Mouse (Mus musculus): ENCODE measurements around the gene Slc2a4.
A peak's percentile ranks its signal among the peaks of the same experiment; 100 is the strongest.
"Not testable (repeated sequence)": the region's sequence is repeated elsewhere in the genome, so short reads cannot be mapped to it uniquely, and the experiment has no call there.

Gene Slc2a4

DNA sequence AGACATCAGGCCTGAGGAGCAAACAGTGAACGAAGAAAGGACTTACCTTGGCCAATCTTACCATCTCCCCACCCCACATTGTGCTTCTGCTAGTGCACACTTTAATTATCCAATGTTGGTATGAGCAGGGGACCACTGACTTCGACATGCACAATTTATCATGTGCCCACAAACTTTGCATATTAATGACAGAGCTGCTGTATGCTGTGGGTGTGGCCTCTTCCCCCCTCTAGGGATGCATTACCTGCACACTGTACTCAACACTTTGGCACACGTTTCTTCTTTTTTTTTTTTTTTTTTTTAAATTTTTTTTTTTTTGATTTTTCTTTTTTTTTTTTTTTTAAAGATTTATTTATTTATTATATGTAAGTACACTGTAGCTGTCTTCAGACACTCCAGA, 22.8 kb upstream of the Slc2a4 start:
- DNase-seq (ENCODE audit: low spot score): no peak

DNA sequence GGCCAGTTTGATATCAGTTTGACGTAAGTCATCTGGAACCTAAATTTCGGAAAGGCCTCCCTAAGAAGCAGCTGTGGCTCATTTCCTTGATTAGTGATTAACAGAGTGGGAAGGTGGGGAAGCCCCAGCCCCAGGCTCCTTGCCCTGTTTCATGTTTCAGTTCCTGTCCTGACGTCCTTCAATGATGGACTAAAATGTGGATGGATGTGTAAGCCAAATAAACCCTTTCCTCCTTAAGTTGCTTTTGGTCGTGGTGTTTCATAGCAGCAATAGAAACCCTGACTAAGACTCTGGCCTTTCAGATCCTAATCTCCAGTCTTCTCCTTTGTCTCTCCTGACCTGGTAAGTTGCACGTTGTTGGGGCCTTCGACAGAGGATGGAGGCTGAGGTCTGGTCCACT, 22.2 kb upstream of the Slc2a4 start:
- no peak for DNase-seq (ENCODE audit: low spot score)

DNA sequence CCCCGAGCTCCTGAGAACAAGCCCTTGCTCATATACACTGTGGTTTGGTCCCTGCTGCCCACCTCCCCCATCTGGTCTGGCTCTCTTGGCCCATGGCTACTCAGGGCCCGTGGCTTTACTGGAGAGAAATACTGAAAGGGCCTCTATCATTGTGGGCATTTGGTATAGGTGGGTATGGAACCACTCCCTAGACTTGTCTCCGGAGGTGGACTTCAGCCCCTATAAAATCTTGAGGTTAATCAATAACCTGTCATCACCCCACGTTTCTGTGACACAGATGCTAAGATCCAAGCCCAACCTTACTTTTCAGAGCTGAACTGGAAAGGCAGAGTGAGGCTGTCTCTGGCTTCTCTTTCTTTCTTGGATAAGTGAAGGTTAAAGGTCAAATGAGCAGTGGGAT, 20.8 kb upstream of the Slc2a4 start:
- no peak for DNase-seq (ENCODE audit: low spot score)

DNA sequence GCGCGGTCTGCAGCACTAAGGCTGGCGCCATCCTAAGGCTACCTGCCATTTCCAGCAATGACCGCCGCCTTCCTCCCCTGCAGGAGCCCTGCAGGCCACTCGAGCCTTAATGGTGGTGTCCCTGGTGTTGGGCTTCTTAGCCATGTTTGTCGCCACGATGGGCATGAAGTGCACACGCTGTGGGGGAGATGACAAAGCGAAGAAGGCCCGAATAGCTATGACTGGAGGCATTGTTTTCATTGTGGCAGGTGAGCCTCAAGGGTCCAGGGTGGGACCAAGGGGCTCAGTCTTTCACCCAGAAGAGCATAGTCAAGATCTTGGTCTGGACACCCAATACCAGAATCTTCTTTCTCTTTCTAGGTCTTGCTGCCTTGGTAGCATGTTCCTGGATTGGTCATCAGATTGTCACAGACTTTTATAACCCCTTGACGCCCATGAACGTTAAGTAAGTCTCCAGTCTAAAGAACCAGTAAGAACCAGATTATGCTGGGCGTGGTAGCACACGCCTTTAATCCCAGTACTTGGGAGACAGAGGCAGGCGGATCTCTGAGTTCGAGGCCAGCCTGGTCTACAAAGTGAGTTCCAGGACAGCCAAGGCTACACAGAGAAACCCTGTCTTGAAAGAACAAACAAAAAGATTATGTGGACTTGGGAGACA, 19.0 kb upstream of the Slc2a4 start:
- DNase-seq (ENCODE audit: low spot score): no peak

DNA sequence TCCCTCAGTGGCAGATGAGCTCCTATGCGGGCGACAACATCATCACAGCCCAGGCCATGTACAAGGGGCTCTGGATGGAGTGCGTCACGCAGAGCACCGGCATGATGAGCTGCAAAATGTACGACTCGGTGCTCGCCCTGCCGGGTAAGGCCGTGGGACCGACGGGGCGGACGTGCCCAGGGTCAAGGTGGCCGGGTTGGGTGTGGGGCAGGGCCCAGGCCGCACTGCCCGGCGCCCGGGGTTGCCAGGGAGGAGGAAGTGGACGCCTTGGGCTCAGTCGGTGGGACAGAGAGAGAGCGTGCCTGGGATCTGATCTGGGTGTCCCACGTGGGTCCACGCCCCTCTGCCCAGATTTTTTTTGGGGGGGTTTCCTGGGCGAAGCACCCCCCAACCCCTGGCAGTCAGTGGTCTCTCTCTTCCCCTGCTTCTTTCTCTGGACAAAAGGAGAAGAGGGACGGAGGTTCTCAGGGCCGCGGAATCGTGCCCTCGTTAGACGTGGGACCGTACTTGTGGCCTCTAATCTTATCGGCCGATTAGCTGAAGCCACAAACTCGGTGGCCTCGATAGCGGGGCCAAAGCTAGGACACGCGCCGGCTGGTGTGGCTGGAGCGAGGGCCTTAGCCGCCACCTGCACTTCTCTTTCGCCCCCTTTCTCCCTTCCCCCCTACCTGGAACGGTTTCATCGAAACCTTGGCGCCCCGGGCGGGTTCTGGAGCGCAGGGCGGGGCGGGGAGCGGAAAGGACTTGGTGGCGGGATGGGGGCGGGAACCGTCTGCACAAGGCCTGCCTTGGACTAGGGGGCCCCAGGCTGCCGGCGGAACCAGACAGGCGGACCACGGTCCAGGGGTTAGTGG, 18.2 kb upstream of the Slc2a4 start:
- peak; percentile 30 for DNase-seq (ENCODE audit: low spot score)

DNA sequence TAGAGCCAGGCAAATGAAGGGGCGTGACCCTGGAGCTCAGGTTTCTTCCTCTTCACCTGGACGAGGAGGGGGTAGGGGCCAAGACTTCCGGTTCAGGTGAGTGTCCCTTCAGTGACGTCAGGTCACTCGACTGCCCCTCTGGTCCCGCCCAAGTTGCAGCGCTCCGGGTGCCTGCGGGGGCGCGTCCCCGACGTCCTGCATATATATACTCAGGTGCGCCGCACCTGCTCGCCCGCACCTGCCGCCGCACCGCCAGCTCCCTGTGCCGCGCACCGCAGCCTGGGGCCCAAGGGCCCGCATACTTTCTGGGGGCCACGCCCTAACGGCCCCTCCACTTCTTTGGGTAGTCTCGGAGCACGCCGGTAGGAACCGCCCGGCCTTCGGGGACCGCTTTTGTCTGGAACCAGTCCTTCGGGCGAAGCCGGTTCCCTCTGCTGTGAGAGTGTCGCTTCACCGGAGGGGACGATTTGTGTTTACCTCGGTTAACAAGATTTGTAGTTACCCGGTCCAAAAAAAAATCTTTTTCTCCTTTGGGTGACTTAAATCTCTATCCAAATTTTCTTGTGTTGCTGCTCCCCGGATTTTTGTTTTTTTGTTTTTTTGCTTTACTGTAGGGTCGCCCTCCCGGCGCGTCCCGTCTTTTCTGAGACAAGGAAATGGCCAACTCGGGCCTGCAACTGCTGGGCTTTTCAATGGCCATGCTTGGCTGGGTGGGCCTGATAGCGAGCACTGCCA, 17.4 kb upstream of the Slc2a4 start:
- peak; percentile 22 for DNase-seq (ENCODE audit: low spot score)

DNA sequence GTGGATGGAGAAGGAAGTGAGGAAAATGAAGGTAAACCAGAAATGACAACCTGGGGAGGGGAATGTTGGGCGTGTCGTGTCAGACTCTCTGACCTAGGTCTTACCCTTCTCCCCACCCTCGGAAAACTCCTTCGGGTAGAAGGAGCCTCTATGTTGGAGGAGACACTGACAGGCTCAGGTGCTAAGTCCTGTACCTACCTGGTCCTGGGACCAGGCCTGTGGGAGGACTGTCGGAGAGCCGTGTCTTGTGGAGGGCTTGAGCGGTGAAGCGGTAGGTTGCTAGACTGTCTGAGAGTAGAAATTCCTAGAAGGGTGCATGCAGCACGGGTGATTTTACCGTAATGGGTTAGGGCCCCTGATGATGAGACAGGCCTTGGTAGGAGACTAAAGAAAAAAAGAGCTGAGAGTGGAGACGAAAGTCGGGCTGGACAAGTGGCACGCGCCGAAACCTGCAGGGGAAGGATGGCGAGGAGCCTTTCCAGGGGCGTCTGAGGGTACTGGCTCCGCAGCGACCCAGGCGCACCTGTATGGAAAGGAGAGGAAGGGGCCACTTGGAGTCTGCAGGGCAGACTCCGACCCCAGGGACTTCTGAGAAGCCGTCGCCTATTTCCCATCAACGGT, 16.8 kb upstream of the Slc2a4 start, which contains the start of gene Cldn7:
Gene Cldn7, plus strand, starts transcription at position 130 of the 621 bp plus-strand sequence.
- DNase-seq (ENCODE audit: low spot score): no peak

DNA sequence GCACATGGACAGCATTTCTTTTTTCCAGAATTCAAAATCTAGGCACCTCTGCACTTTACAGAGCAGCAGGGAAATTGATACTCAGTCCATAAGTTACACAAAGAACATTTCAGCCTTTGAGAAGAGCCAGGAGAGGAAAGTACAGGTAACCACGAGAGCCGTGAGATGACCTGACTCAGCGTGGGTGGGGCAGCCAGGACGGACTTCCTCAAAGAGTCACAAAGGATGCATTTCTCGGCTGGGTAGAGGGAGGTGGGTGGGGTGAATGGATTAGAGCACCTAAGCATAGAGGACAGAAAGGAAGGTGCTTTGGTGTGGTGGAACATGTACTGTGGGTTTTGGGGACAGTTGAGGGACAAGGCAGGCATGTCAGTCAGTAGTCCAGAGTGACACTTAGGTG, 13.9 kb upstream of the Slc2a4 start:
- DNase-seq (ENCODE audit: low spot score): no peak

DNA sequence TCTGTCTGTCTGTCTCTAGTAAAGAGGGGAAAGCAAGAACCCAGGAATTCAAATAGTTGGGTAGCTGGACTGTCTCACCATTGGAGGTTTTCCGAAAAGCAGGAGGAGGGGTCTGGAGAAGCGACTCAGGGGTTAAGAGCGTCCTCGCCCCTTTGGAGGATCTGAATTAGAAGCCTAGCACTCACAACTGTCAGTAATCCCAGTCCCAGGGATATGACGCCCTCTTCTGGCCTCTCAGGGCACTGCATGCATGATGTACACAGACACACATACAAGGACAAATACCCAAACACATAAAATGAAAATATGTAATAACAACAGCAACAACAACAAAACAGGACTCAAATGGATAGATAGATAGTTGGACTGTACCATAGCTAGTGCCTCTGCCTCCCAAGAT, 12.6 kb upstream of the Slc2a4 start:
- DNase-seq (ENCODE audit: low spot score): no peak

DNA sequence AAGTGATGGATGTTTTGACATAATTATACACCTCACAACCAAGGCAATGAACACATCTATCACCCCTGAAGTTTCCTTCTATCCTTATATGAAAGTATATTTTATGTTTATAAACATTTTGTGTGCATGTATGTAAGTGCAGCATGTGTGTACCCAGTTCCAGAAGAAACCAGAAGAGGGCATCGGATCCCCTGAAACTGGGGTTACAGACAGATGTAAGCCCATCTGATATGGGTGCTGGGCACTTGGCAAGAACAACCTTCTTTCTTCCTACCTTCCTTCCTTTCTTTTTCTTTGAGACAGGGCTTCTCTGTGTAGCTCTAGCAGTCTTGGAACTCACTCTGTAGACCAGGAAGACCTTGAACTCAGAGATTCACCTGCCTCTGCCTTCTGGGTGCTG, 8.2 kb upstream of the Slc2a4 start:
- no peak for DNase-seq (ENCODE audit: low spot score)

DNA sequence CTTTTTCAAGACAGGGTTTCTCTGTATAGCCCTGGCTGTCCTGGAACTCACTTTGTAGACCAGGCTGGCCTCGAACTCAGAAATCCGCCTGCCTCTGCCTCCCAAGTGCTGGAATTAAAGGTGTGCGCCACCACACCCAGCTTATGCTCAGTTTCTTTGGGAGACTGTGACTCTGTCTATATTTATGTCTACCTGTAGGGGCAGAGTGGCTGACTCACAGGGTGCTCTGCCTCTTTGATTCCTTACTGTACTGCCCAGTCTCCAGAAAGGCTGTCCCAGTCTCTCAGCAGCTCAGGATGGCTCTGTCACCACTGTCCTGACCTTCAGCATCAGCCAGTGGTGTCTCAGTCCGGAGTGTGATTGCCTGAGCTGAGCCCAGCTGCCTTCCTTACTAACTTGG, 7.6 kb upstream of the Slc2a4 start:
- DNase-seq (ENCODE audit: low spot score): not testable (repeated sequence)

DNA sequence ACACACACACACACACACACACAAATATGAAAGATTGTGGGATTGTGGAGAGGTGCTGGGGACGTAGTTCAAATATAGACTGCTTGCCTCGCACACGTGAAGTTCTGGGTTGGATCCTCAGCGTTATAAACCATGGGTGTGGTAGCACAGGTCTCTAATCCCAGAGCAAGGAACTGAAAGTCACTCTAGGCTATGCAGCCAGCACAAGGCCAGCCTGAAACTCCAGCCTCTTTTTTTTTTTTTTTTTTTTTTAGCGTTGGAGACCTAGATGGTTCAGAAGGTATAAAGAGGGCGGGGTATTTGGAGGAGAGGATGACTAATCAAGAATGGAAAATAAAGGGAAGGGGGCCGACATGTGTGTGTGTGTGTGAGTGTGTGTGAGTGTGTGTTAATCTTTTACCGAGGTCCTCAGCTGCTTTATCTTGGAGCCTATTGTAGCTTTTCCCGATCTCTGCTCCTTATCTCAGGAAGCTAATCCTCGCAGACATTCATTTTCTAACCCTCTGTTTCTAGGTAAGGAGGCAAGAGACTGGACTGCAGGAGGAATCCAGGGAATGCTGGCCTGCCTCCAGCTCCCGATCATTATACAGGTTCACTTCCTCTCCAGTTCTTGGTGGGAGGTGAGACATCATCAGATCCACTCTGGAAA, 5.4 kb upstream of the Slc2a4 start:
- DNase-seq (ENCODE audit: low spot score): no peak

DNA sequence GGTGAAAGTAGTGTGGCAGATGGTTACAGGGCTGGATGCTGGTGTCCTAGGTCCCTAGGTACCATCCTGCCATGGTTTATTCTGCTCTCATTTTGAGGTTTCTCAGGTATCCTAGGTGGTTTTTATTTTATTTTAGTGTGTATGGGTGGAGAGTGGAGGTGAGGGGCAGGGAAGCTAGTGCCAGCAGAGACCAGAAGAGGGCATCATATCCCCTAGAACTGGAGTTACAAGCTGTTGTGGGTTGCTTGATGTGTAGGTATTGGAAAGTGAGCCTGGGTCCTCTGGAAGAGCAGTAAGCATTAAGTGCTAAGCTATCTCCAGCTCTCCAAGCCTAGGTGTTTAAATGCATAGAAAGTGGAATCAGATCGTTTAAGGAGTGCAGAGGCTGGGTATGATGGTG, 4.3 kb upstream of the Slc2a4 start:
- DNase-seq (ENCODE audit: low spot score): no peak

DNA sequence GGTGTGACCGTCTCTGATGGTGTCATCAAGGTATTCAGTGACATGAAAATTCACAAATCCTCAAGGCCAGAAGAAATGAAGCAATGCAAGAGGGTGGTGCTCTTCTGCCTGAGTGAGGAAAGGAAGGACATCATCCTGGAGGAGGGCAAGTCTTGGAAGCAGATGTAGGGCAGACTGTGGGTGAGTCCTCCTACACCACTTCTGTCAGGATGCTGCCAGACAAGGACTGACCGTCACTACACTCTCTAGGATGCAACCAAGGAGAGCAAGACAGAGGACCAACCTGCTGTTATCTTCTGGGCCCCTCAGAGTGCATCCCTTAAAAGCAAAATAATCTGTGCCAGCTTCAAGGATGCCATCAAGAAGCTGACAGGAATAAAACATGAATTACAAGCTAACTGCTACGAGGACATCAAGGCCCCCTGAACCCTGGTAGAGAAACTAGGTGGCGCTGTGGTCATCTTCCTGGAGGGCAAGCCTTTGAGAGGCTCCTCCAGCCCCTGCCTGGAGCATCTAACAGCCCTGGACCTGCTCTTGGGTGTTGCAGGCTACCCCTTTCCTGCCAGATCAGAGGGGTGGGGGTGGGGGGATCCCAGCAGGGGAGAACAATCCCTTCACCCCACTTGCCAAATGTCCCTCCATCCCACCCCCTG, 2.9 kb upstream of the Slc2a4 start:
- DNase-seq (ENCODE audit: low spot score): peak; percentile 61

DNA sequence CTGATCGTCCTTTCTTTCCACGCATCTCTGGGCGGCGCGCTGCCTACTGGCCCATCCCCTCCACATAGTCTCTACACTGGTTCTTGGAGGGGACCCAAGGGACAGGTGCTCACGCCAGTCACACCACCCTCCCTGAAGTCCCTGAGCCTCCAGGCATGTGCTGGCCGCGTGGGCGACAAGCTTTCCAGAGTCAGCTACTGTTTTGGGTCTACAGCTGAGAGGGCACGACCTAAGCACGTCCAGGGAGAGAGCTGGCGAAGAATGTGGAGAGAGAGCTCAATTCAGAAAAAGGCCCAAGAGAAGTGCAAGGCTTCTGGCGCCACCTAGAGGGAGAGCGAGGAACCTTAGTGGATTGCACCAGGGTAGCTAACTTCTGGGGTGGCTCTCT, 769 bp upstream of the Slc2a4 start:
- DNase-seq (ENCODE audit: low spot score): peak; percentile 96

DNA sequence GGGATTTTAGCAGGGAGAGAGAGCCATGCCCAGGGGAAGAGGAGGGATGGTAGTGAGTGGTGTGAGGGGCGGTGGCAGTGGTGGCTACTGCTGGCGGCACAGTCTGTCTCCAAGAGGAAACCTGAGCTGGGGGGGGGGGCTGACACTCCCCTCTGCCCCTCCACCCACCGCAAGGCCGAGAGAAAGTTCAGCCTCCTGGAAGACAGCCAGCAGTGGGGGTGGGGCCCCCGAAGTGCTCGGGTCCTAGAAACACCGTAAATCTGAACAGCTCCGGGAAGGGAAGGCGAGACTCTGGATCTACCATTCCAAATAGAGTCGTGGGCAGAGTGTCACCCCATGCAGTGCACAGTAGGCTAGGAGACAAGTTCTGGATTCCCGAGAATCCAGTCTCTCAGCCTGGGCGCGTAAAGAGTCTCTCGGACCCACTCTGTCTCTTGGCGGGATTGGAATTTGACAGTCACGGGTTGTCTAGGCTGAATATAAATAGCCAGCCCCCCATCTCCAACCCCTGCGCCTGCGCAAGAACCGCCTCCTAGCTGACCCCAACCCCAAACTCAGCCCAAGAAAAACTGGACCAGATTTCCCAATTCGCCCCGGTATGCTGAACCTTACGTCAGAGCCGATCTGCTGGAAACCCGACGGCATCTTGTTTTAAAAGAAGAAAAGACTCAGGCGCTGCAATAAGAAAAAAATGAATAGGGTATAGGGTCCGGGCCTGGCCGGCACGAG, 487 bp downstream of the Slc2a4 start:
- no peak for DNase-seq (ENCODE audit: low spot score)

DNA sequence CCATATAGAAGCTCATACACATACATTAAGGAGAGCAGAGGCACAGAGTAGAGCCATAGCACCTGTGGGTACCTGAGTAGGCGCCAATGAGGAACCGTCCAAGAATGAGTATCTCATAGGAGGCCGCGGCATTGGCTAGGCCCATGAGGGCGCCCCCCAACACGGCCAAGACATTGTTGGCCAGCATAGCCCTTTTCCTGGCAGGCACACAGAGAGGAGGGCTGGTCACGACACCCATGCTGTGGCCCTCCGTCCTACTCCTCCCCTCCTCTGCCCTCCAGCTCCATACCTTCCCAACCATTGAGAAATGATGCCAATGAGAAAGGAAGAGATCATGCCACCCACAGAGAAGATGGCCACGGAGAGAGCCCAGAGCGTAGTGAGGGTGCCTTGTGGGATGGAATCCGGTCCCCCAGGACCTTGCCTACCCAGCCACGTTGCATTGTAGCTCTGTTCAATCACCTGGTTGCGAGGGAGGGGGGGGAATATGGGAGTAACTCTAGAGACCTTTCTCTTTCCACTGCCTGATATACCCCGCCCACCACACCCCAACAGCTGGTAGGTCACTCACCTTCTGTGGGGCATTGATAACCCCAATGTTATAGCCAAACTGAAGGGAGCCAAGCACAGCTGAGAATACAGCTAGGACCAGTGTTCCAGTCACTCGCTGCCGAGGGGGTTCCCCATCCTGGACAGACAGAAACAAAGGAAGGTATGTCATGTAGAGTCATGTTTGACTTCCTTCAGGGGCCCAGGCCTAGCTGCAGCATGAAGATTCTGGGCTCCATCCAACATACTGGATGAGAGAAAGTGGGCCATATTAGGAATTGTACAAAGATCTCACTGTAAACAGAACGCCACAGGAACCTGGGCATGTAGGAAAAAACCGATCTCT, 1.7 kb downstream of the Slc2a4 start:
- DNase-seq (ENCODE audit: low spot score): no peak

DNA sequence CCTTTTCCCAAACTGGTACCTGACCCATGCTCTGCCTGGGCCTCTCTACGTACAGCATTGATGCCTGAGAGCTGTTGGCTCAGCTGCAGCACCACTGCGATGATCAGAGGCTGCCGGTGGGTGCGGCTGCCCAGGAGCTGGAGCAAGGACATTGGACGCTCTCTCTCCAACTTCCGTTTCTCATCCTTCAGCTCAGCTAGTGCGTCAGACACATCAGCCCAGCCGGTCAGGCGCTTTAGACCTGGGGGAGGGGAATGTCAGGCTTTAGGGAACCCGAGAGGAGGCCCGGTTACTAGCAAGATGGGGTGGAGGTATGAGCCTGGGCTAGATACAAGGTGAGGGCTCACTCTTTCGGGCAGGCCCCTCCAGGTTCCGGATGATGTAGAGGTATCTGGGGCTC, 2.8 kb downstream of the Slc2a4 start:
- no peak for DNase-seq (ENCODE audit: low spot score)

DNA sequence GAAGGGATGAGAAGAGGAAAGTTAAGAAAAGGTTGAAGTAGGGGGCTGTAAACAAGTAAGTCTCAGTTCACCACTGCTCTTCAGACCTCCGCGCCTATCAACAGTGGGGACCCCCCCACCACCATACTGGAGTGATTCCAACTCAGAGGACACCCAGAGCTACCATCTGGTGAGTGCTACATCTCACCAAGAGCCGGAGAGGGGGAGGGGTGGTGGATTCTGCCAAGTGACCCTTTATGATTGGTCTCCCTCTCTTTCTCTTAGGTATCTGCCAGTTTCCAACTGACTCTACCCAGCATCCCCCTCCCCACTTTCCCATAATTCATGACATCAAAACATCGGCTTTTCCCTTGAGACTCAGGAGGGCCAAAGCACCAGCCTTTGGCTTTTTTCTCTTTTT, 7.0 kb downstream of the Slc2a4 start:
- no peak for DNase-seq (ENCODE audit: low spot score)

DNA sequence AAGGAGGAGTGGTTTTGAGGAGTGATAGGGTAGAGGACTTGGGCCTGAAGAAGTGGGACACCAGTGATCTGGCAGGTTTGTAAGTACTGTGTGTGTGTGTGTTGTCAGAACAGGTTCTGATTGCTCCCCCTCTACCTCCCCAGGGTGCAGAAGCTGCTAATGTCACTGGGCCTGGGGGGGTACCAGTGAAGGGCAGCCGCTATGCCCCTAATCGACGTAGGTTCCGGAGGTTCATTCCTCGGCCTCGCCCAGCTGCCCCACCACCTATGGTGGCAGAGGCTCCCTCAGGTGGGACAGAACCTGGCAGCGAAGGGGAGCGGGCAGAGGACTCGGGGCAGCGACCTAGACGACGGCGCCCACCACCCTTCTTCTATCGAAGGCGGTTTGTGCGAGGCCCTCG, 8.3 kb downstream of the Slc2a4 start:
- DNase-seq (ENCODE audit: low spot score): no peak
